Mouse (Mus musculus) megakaryocyte-erythroid progenitor cell, adult 5-6 weeks (primary cell): Measurements from ENCODE around the gene Fam8a1. TPM values are rescaled to one million over a fixed set of nuclear protein-coding genes. Genes with fewer than 3 reads are reported as not detected.

Source experiments
- ATAC-seq: replicated peaks from 2 replicates; pipeline ENCODE4 v1.8.0; 2016; ENCODE audit warnings: mild to moderate bottlenecking, inconsistent platforms; ENCODE audit not compliant: severe bottlenecking, poor library complexity, low FRiP score, low TSS enrichment
- total RNA-seq, 2 experiments: library from RNA; stranded (forward) in 1 of 2; stranded (reverse) in 1 of 2; fragments of 200-1000, 215-1000 nt in 1 of 2; fragments of >200 nt in 1 of 2; fragmentation: Nextera tagmentation in 1 of 2; gene quantifications; 2 replicates each; pipeline ENCODE4 v1.2.3; 2014 to 2017

The Fam8a1 gene
- total RNA-seq, 2 experiments from 2014 or later, result 9.4 to 12.1 TPM

DNA sequence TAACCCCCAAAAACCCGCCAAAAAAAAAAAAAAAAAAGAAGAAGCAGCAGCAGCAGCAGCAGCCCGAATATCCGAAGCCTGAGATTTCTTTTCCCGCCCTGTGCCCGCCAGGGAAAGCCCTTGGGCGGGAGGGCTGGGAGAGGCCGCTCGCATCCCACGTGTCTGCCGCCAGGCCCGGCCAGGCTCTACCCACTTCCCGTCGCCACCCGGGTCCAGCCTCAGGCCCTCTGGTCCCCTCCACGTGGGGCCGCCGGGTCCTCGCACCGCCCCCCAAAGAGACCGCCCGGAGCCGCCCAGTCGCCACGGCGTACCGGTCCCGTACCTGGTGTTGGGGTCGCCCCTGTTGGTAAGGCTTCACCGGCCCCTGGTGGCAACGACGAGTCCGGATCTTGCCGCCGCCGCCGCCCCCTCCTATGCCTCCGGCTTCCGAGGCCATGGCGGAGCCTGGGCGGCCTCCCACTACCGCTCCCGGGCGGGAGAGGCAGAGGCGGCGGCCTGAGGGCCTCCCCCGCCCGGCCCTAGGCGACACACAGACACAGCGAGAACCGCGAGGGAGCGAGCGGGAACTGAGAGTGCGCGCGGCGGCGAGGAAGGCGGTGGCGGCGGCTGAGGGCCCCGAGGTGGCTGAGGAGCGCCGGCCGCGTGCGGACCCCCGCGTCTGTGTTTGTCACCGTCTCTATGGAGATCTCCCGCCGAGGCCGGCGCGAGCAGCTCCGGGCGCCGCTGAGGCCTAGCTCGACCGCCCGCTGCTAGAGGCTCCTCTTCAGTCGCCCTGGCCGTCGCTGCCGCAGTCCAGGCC is 57.9 kb downstream of the Fam8a1 start:
- ATAC-seq, result peak; percentile 51

Other genes with a start within 250 kb of the Fam8a1 start
- 1.9 TPM in 1 of 2 replicates, not detected in the other for gene Cap2, start 167.7 kb upstream of the Fam8a1 start, total RNA-seq (2014; fragmentation: Nextera tagmentation)
- 1.7 and 2.0 TPM in 2 replicates for gene Cap2, start 167.7 kb upstream of the Fam8a1 start, total RNA-seq (2017)
- 104 and 186 TPM in 2 replicates for gene Nup153, start 58.4 kb downstream of the Fam8a1 start, total RNA-seq (2014; fragmentation: Nextera tagmentation)
- gene Nup153, start 58.4 kb downstream of the Fam8a1 start, total RNA-seq (2017), result 124 and 130 TPM in 2 replicates